Mouse (Mus musculus) embryonic facial prominence, embryonic 14.5 days (tissue): ENCODE data around the gene Stpg3. TPM values are rescaled to one million over a fixed set of nuclear protein-coding genes. Genes with fewer than 3 reads are reported as not detected.

Experiments used
- ATAC-seq: fragments of 200-750 bp; cut with Nextera tagmentation; 2 replicates; pipeline ENCODE4 v1.8.0; 2017; ENCODE audit warnings: low read depth, moderate number of reproducible peaks, moderate TSS enrichment
- DNase-seq: peaks from one replicate; pipeline ENCODE4 v3.0.0-alpha.2; 2015; ENCODE audit warnings: low spot score
- H3K27ac ChIP-seq: fragments of 300-500 bp; sonication (generic); replicated peaks from 2 replicates; pipeline ENCODE4 v1.5.1; 2014; ENCODE audit warnings: low read depth, mild to moderate bottlenecking, low read length, moderate library complexity
- H3K27me3 ChIP-seq: fragments of 300-500 bp; sonication (generic); replicated peaks from 2 replicates; pipeline ENCODE4 v1.6.1; 2014; ENCODE audit warnings: low read length; ENCODE audit not compliant: control insufficient read depth, insufficient read depth
- H3K36me3 ChIP-seq: fragments of 300-500 bp; sonication (generic); 2 replicates; pipeline ENCODE4 v1.6.1; 2014; ENCODE audit warnings: low read length, mixed read lengths; ENCODE audit not compliant: control insufficient read depth, insufficient read depth
- H3K4me1 ChIP-seq: fragments of 300-500 bp; sonication (generic); 2 replicates; pipeline ENCODE4 v1.6.1; 2014; ENCODE audit warnings: antibody characterized with exemption, low read length; ENCODE audit not compliant: control insufficient read depth, insufficient read depth
- H3K4me2 ChIP-seq: fragments of 300-500 bp; sonication (generic); 2 replicates; pipeline ENCODE4 v1.6.1; 2014; ENCODE audit warnings: low read depth, mild to moderate bottlenecking, low read length, moderate library complexity, mixed read lengths
- H3K4me3 ChIP-seq: fragments of 300-500 bp; sonication (generic); 2 replicates; pipeline ENCODE4 v1.5.1; 2014; ENCODE audit warnings: low read depth, mild to moderate bottlenecking, low read length
- H3K9ac ChIP-seq: fragments of 300-500 bp; sonication (generic); 2 replicates; pipeline ENCODE4 v1.6.1; 2014; ENCODE audit warnings: low read depth, mild to moderate bottlenecking, low read length, moderate library complexity, mixed read lengths
- H3K9me3 ChIP-seq: fragments of 300-500 bp; sonication (generic); 2 replicates; pipeline ENCODE4 v1.6.1; 2016; ENCODE audit warnings: low read length; ENCODE audit not compliant: control insufficient read depth
- WGBS: fragments of 180-500 bp; shearing (Covaris S2); extraction: QIAGEN DNeasy Blood & Tissue Kit; methylation state at CpG from one replicate; pipeline ENCODE4 v1.1.7; 2014; 5-methylcytosine and 5-hydroxymethylcytosine counted together
- polyA plus RNA-seq: library from polyadenylated mRNA; unstranded; fragments of >200 nt; fragmentation: Nextera tagmentation; extraction: Ambion mirVana; gene quantifications from 2 replicates; pipeline ENCODE4 v1.2.1, GENCODE M21; 2014

The Stpg3 gene
- polyA plus RNA-seq, 1 experiment from 2014 or later = not detected

GRCm38 (mm10) chr2:25230581-25230980, 16.1 kb upstream of the Stpg3 start:
- 86% methylated on average over 7 of the region's 7 CpGs for WGBS
- Histone ChIP-seq H3K9me3 (no peaks in the 10 kb centered on the region), H3K4me3 (no peak overlapping the region), H3K27me3 (no peaks in the 10 kb centered on the region), H3K9ac (no peak overlapping the region), H3K36me3 (no peaks in the 10 kb centered on the region), H3K4me2 (no peak overlapping the region), H3K4me1 (peaks cover 7% of the 10 kb centered on the region), H3K27ac (no peak overlapping the region)
- ATAC-seq (no peak), DNase-seq (no peak)

GRCm38 (mm10) chr2:25229582-25229981, 15.1 kb upstream of the Stpg3 start:
- no peaks in the 10 kb centered on the region for H3K36me3 ChIP-seq
- no peak overlapping the region for H3K9ac ChIP-seq
- peaks cover 10% of the 10 kb centered on the region for H3K4me1 ChIP-seq
- no peak for ATAC-seq
- H3K27ac ChIP-seq = no peak overlapping the region
- H3K4me2 ChIP-seq = no peak overlapping the region
- WGBS = 75% methylated on average over 5 of the region's 5 CpGs
- DNase-seq = no peak
- H3K9me3 ChIP-seq = no peaks in the 10 kb centered on the region
- H3K27me3 ChIP-seq = no peaks in the 10 kb centered on the region
- H3K4me3 ChIP-seq = no peak overlapping the region

- H3K27ac ChIP-seq = no peak overlapping the region
- peaks cover 10% of the 10 kb centered on the region for H3K4me1 ChIP-seq
- H3K4me3 ChIP-seq = no peak overlapping the region
- ATAC-seq = no peak
- no peak for DNase-seq
- H3K9ac ChIP-seq = peak overlapping the region; percentile 49; the same call in 1 of the 2 replicates
- H3K9me3 ChIP-seq = no peaks in the 10 kb centered on the region
- no peaks in the 10 kb centered on the region for H3K36me3 ChIP-seq
- peak overlapping the region; percentile 39; the same call in 1 of the 2 replicates for H3K4me2 ChIP-seq
- H3K27me3 ChIP-seq = no peaks in the 10 kb centered on the region
- 60% methylated on average over 6 of the region's 6 CpGs for whole genome bisulfite sequencing
Measured at GRCm38 (mm10) chr2:25228995-25229530, 14.6 kb upstream of the Stpg3 start.

DNA sequence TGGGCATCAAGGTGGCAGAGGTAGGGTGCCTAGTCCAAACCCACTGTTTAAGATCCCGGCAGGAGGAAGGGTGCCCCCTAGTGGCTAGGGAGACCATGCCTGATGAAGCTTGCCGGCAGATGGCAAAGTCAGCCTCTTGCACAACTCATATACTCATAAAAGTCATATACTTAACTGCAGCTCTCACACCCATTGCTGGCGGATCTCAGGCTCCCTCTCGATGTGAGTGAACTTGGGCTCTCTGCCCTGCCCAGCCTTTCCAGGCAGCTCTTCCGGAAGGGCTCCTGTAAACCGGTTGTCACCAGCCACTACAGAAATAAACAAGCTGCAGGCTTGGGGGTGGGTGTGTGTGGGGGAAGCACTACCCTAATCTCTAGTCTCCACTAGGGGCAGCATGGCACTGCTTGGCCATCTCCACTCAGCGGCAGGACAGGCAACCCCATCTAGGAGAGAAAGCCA, 14.0 kb upstream of the Stpg3 start:
- WGBS = 0% methylated on average over 7 of the region's 7 CpGs
- peaks cover 14% of the 10 kb centered on the region for H3K4me1 ChIP-seq
- no peaks in the 10 kb centered on the region for H3K36me3 ChIP-seq
- no peaks in the 10 kb centered on the region for H3K9me3 ChIP-seq
- peak overlapping the region; percentile 70; the same call in 1 of the 2 replicates for H3K27ac ChIP-seq
- DNase-seq (peak; percentile 92), ATAC-seq (peak; percentile 15; the same call in 1 of the 2 replicates)
- H3K4me2 ChIP-seq = peak overlapping the region; percentile 39
- no peaks in the 10 kb centered on the region for H3K27me3 ChIP-seq
- 0 out of 2 replicates have a peak overlapping the region, but pooled peaks have one; percentile 10 for H3K4me3 ChIP-seq
- peak overlapping the region; percentile 49; the same call in 1 of the 2 replicates for H3K9ac ChIP-seq

GRCm38 (mm10) chr2:25227406-25227805, 13.0 kb upstream of the Stpg3 start:
- 94% methylated on average over 4 of the region's 4 CpGs for WGBS

DNA sequence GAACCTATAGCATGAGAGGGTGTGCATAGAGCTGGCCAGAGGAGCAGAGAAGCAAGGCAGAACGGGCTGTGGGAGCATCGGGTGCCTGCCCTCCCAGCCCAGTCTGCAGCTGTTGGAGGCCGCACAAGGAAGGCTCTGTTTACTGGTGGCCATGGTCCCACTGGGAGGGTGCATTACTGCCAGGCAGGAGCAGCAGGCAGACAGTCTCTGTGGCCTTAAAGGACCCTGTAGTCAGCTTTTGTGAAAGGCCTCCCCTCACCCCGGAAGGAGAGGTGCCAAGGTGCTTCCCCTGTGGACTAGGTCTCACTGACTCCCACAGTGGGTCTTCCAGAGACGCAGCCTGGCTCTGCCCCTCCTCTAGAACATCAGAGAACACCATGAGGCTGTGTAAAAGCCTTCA, 12.4 kb upstream of the Stpg3 start:
- peaks cover 17% of the 10 kb centered on the region for H3K4me1 ChIP-seq
- 76% methylated on average over 5 of the region's 5 CpGs for WGBS
- peaks cover 4% of the 10 kb centered on the region for H3K36me3 ChIP-seq
- H3K4me2 ChIP-seq = no peak overlapping the region
- H3K27me3 ChIP-seq = no peaks in the 10 kb centered on the region
- ATAC-seq (no peak), DNase-seq (peak; percentile 30)
- H3K9me3 ChIP-seq = no peaks in the 10 kb centered on the region
- 0 out of 2 replicates have a peak overlapping the region, but pooled peaks have one; percentile 30 for H3K9ac ChIP-seq
- no peak overlapping the region for H3K4me3 ChIP-seq
- H3K27ac ChIP-seq = no peak overlapping the region; the same call in 1 of the 2 replicates

More at GRCm38 (mm10) chr2:25227406-25227805, 13.0 kb upstream of the Stpg3 start:
- Histone ChIP-seq H3K4me1 (peaks cover 17% of the 10 kb centered on the region), H3K9ac (0 out of 2 replicates have a peak overlapping the region, but pooled peaks have one; percentile 30), H3K36me3 (no peaks in the 10 kb centered on the region), H3K4me2 (no peak overlapping the region), H3K4me3 (no peak overlapping the region), H3K9me3 (no peaks in the 10 kb centered on the region), H3K27me3 (no peaks in the 10 kb centered on the region), H3K27ac (no peak overlapping the region)
- ATAC-seq (no peak), DNase-seq (no peak)

DNA sequence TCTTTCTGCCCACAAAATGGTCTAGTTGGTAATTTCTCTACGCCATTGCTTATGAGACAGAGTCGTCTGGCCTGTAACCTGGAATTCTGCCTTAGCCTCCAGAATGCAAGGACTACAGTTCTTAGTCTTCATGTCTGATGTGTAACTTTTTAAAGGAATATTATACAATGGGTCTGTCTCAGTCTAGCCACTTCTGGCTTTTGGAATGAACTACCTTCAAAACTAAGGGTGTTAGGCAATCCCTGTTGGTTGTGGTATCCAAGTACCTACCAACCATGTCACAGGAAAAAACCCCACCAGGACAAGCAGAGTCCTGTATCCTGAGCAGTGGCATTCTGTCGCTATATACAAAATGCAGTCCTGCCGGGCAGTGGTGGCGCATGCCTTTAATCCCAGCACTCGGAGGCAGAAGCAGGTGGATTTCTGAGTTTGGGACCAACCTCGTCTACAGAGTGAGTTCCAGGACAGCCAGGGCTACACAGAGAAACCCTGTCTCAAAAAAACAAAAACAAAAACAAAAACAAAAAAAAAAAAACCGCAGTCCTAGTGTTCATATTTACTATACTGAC, 11.5 kb upstream of the Stpg3 start:
- H3K36me3 ChIP-seq = peaks cover 10% of the 10 kb centered on the region
- no peaks in the 10 kb centered on the region for H3K9me3 ChIP-seq
- H3K27me3 ChIP-seq = no peaks in the 10 kb centered on the region
- peak overlapping the region; percentile 97 for H3K27ac ChIP-seq
- H3K9ac ChIP-seq = 0 out of 2 replicates have a peak overlapping the region, but pooled peaks have one; percentile 71
- peaks cover 17% of the 10 kb centered on the region for H3K4me1 ChIP-seq
- ATAC-seq = no peak
- peak overlapping the region; percentile 50 for H3K4me2 ChIP-seq
- 70% methylated on average over 8 of the region's 8 CpGs for WGBS
- H3K4me3 ChIP-seq = peak overlapping the region; percentile 55; the same call in 1 of the 2 replicates
- no peak for DNase-seq

DNA sequence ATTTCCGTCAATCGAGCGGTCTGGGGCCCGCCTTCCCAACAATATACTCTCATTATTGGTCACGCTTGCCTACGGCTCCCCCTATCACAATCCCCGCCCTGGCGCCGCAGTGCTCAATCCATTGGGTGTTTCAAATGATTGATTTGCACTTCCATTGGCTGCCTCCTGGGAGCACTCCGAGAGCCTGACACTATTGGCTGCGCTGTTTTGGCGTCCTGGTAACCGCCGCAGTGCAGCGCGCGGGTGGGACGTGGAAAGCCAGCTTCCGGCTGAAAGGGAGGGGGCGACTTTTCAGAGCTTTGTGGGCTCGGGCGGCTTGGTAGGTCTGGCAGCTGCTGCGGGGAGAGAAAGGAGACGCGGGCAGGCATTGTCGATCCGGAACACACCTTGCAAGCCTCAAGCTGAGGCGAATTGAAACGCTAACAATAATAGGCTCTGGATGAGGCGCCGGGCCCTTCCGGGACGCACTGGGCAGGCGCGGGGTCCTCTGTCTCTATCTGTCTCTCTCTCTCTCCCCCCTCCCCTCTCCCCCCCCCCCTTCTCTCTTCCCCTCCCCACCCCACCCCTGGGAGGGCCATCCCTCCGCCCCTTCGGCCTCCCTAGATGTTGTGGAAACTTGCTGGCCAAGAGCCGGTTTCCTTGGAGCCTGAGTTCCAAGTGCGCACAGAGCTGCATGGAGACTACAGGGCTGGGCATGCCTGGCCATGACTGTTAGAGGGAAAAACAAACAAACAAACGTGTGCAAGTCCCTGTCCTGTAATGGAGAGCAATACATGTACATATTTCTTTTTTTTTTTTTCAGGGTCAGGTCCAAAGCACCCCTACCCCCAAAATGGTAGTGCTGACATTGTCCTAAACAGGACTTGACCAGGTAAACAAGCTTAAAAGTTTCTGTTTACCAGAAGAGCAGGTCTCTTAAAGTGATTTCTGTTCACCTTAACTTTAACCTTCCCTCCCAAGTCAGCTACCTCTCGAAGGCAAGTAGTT, 10.6 kb upstream of the Stpg3 start:
- DNase-seq (peak; percentile 100), ATAC-seq (peak; percentile 97)
- Histone ChIP-seq H3K4me1 (peaks cover 17% of the 10 kb centered on the region), H3K9ac (peak overlapping the region; percentile 71), H3K9me3 (no peaks in the 10 kb centered on the region), H3K27me3 (no peaks in the 10 kb centered on the region), H3K4me2 (peak overlapping the region; percentile 50), H3K4me3 (peak overlapping the region; percentile 55), H3K36me3 (peaks cover 10% of the 10 kb centered on the region), H3K27ac (peak overlapping the region; percentile 97)
- 2% methylated on average over 32 of the region's 41 CpGs for WGBS
